Mouse (Mus musculus) lung, postnatal 0 days (tissue): ENCODE results near the gene Lipa.

ENCODE experiments used
- CTCF ChIP-seq: IDR thresholded peaks from 2 replicates; pipeline ENCODE4 v1.5.1; 2016; ENCODE audit warnings: antibody characterized with exemption, mild to moderate bottlenecking
- EP300 ChIP-seq: IDR thresholded peaks from 2 replicates; pipeline ENCODE4 v1.6.1; 2016; ENCODE audit warnings: antibody characterized with exemption, mild to moderate bottlenecking, control low read depth

DNA sequence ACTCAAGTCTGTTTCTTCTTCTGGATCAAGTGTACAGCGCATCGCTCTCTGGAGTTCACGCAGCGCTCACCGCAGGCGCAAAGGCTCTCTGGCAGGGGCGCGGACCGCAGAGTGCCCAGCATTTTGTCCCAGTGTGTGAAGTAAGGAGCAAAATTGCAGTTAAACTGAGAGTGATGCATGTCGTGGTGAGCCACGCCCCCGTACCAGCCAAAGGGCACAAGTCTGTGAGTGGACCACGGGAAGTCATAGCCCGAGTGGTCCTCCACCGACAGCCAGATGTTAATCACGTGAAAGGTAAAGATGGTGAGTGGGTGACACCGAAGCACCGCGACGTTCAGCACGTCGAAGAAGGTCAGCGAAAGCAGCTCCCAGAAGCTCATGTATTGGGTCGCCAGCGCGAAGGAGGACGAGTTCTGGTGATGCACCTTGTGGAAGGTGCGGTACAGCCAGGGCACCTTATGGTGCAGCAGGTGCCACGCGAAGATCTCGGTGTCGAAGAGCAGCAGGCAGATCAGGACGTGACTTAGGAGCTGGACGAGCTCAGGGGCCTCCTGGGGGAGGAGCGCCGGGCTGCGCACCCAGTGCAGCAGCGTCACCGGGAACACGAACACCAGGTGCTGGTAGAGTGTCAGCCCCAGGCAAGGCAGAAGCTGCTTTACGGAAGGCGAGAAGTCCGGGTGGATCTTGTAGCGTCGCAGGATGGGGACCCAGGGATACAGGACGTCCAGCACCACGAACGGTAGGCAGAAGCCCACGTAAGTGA, 52.9 kb downstream of the Lipa start:
- TF ChIP-seq CTCF (no peak), EP300 (no peak)
